8 mouse cellular contexts compared by ENCODE assay signal in genomic region chr15:93594296-93594887, GRCm38 (mm10). TPM values are rescaled to one million over a fixed set of nuclear protein-coding genes. Genes with fewer than 3 reads are reported as not detected.
DNase-seq lines count a peak whose midpoint lies in the region; ATAC-seq and TF ChIP-seq lines count a peak whose summit lies in the region.

No protein-coding gene starts in this region.

- no peak for ATAC-seq in heart, postnatal 0 days (ENCODE audit: insufficient read depth, low read depth)
- ATAC-seq in liver, embryonic 16.5 days (ENCODE audit: low read depth) = no peak
- no peak for ATAC-seq in activated CD4-positive, CD25-positive, alpha-beta regulatory T cell, adult 4 months

- peak overlapping the region; percentile 80 for H3K4me3 ChIP-seq in cortical plate, adult 2 months (ENCODE audit: insufficient read depth, low read length)
- H3K4me3 ChIP-seq in heart, postnatal 0 days (ENCODE audit: low read depth, low read length) = peak overlapping the region; percentile 91
- peak overlapping the region; percentile 77 for H3K4me3 ChIP-seq in liver, embryonic 16.5 days (ENCODE audit: low read depth, low read length)

- DNase-seq in kidney, adult 18-20 months = peak; percentile 16
- DNase-seq in kidney, postnatal 14 days = no peak
- DNase-seq in heart, postnatal 0 days (ENCODE audit: low spot score) = no peak
- no peak for DNase-seq in gastrocnemius, adult 18-20 months (ENCODE audit: low spot score)
- no peak for DNase-seq in frontal cortex, postnatal 10 days (ENCODE audit: low spot score in 2 of 2)

- no peaks in the 10 kb centered on the region for H3K27me3 ChIP-seq in heart, postnatal 0 days (ENCODE audit: control insufficient read depth, insufficient read depth, low read length)
- H3K27me3 ChIP-seq in liver, embryonic 16.5 days (ENCODE audit: control insufficient read depth, insufficient read depth, low read depth, low read length) = no peaks in the 10 kb centered on the region

- H3K9me3 ChIP-seq in heart, postnatal 0 days (replicated peaks; ENCODE audit: control insufficient read depth, low read length) = no peaks in the 10 kb centered on the region
- H3K9me3 ChIP-seq in liver, embryonic 16.5 days (replicated peaks; ENCODE audit: control insufficient read depth, low read length) = no peaks in the 10 kb centered on the region

- peak overlapping the region; percentile 83 for H3K4me2 ChIP-seq in heart, postnatal 0 days (ENCODE audit: low read depth, low read length)
- peak overlapping the region; percentile 95 for H3K4me2 ChIP-seq in liver, embryonic 16.5 days (ENCODE audit: low read depth, low read length)

- H3K27ac ChIP-seq in cortical plate, adult 2 months (ENCODE audit: insufficient read depth, low read length) = peak overlapping the region; percentile 74
- H3K27ac ChIP-seq in heart, postnatal 0 days (ENCODE audit: low read depth) = peak overlapping the region; percentile 96
- H3K27ac ChIP-seq in liver, embryonic 16.5 days (ENCODE audit: low read length) = no peak overlapping the region; the same call in 1 of the 2 replicates

- 8% methylated on average over 10 of the region's 10 CpGs for WGBS in heart, postnatal 0 days
- WGBS in liver, embryonic 16.5 days (ENCODE audit: insufficient replicate concordance) = 17% methylated on average over 10 of the region's 10 CpGs

- TF ChIP-seq CTCF in cortical plate, adult 2 months (IDR thresholded peaks at IDR 0.05; ENCODE audit: extremely low read depth, insufficient read depth, low read length) = no peak
- no peak for TF ChIP-seq CTCF in heart, postnatal 0 days (IDR thresholded peaks at IDR 0.05; ENCODE audit: low read depth)

- no peaks in the 10 kb centered on the region; the same call in 1 of the 2 replicates for H3K4me1 ChIP-seq in cortical plate, adult 2 months (ENCODE audit: control insufficient read depth, insufficient read depth, low read length)
- peaks cover 28% of the 10 kb centered on the region for H3K4me1 ChIP-seq in heart, postnatal 0 days (ENCODE audit: control insufficient read depth, insufficient read depth)
- peaks cover 36% of the 10 kb centered on the region for H3K4me1 ChIP-seq in liver, embryonic 16.5 days (ENCODE audit: control insufficient read depth, low read depth, low read length)

- no peaks in the 10 kb centered on the region for H3K36me3 ChIP-seq in heart, postnatal 0 days (replicated peaks; ENCODE audit: control insufficient read depth, insufficient read depth, low read length)
- H3K36me3 ChIP-seq in liver, embryonic 16.5 days (ENCODE audit: control insufficient read depth, insufficient read depth) = no peaks in the 10 kb centered on the region

- peak overlapping the region; percentile 95 for H3K9ac ChIP-seq in heart, postnatal 0 days (replicated peaks; ENCODE audit: low read depth, low read length)
- H3K9ac ChIP-seq in liver, embryonic 16.5 days (ENCODE audit: low read depth, low read length) = no peak overlapping the region; the same call in 1 of the 2 replicates

- no peak for TF ChIP-seq POLR2A in cortical plate, adult 2 months (IDR thresholded peaks at IDR 0.05; ENCODE audit: extremely low read depth, insufficient read depth, low read length)

- TF ChIP-seq EP300 in heart, postnatal 0 days (IDR thresholded peaks at IDR 0.05; ENCODE audit: low read depth) = no peak

RNA-seq across cellular contexts. Expression of gene Prickle1, which starts 1.3 kb away (rescaled TPM):
- 51.8 and 53.1 TPM in 2 replicates for polyA plus RNA-seq in cortical plate, adult 2 months (2012; rRNA removed)
- total RNA-seq in heart, postnatal 0 days (2014; rRNA removed; ENCODE audit: low replicate concordance) = 24.2 and 30.0 TPM in 2 replicates
- 21.0 and 23.3 TPM in 2 replicates for polyA plus RNA-seq in heart, postnatal 0 days (2015; fragmentation: Nextera tagmentation; extraction: Ambion mirVana)
- 2.6 and 2.9 TPM in 2 replicates for polyA plus RNA-seq in liver, embryonic 16.5 days (2015; fragmentation: Nextera tagmentation; extraction: Ambion mirVana)
- polyA plus RNA-seq in activated CD4-positive, CD25-positive, alpha-beta regulatory T cell, adult 4 months (2017; shearing (Covaris generic)) = under 1 TPM; 0.66 to 0.73 TPM
- total RNA-seq in gastrocnemius, adult 18-20 months (2021) = 1 to 10 TPM; 2.9 to 3.0 TPM
